Mouse (Mus musculus) intestine, postnatal 0 days (tissue): ENCODE measurements around the gene Tecpr2. TPM values are rescaled to one million over a fixed set of nuclear protein-coding genes. Genes with fewer than 3 reads are reported as not detected.
A peak's percentile ranks its signal among the peaks of the same experiment; 100 is the strongest.

Experiments used
- ATAC-seq: fragments of 200-750 bp; cut with Nextera tagmentation; 2 replicates; pipeline ENCODE4 v1.8.0; 2017; ENCODE audit warnings: mild to moderate bottlenecking, moderate TSS enrichment, moderate library complexity
- H3K27ac ChIP-seq: fragments of 300-500 bp; sonication (generic); 2 replicates; pipeline ENCODE4 v1.5.1; 2014; ENCODE audit warnings: mild to moderate bottlenecking, low read depth, low read length, moderate library complexity
- H3K27me3 ChIP-seq: fragments of 300-500 bp; sonication (generic); replicated peaks from 2 replicates; pipeline ENCODE4 v1.6.1; 2014; ENCODE audit warnings: low read length, mixed read lengths; ENCODE audit not compliant: control insufficient read depth, insufficient read depth
- H3K36me3 ChIP-seq: fragments of 300-500 bp; sonication (generic); 2 replicates; pipeline ENCODE4 v1.6.1; 2014; ENCODE audit warnings: mild to moderate bottlenecking, moderate library complexity; ENCODE audit not compliant: control insufficient read depth, insufficient read depth
- H3K4me1 ChIP-seq: fragments of 300-500 bp; sonication (generic); replicated peaks from 2 replicates; pipeline ENCODE4 v1.6.1; 2014; ENCODE audit warnings: antibody characterized with exemption, low read length, mixed read lengths; ENCODE audit not compliant: control insufficient read depth, insufficient read depth
- H3K4me2 ChIP-seq: fragments of 300-500 bp; sonication (generic); replicated peaks from 2 replicates; pipeline ENCODE4 v1.6.1; 2014; ENCODE audit warnings: low read depth, mild to moderate bottlenecking, moderate library complexity
- H3K4me3 ChIP-seq: fragments of 300-500 bp; sonication (generic); 2 replicates; pipeline ENCODE4 v1.5.1; 2014; ENCODE audit warnings: low read depth, low read length
- H3K9ac ChIP-seq: fragments of 300-500 bp; sonication (generic); 2 replicates; pipeline ENCODE4 v1.6.1; 2014; ENCODE audit warnings: mild to moderate bottlenecking, low read depth, low read length
- H3K9me3 ChIP-seq: fragments of 300-500 bp; sonication (generic); 2 replicates; pipeline ENCODE4 v1.6.1; 2016; ENCODE audit warnings: mixed run types; ENCODE audit not compliant: control insufficient read depth
- CTCF ChIP-seq: sonication (generic); IDR thresholded peaks from 2 replicates; pipeline ENCODE4 v1.5.1; 2016; ENCODE audit warnings: low read depth, mild to moderate bottlenecking, control low read depth, antibody characterized with exemption, moderate library complexity
- WGBS: fragments of 180-500 bp; shearing (Covaris S2); extraction: QIAGEN DNeasy Blood & Tissue Kit; methylation state at CpG from one replicate; pipeline ENCODE4 v1.1.7; 2014; 5-methylcytosine and 5-hydroxymethylcytosine counted together
- polyA plus RNA-seq: library from polyadenylated mRNA; unstranded; fragments of >200 nt; fragmentation: Nextera tagmentation; extraction: Ambion mirVana; gene quantifications from 2 replicates; pipeline ENCODE4 v1.2.1, GENCODE M21; 2015

The Tecpr2 gene
- polyA plus RNA-seq, 1 experiment from 2014 or later, result 1.3 TPM

GRCm38 (mm10) chr12:111007134-111008103 is 118.4 kb downstream of the Tecpr2 start:
- 35% methylated on average over 14 of the region's 14 CpGs for WGBS
- Histone ChIP-seq H3K4me2 (0 out of 2 replicates have a peak overlapping the region, but pooled peaks have one; percentile 6), H3K36me3 (no peaks in the 10 kb centered on the region), H3K4me1 (peaks cover 21% of the 10 kb centered on the region), H3K4me3 (no peak overlapping the region), H3K27ac (peak overlapping the region; percentile 94), H3K9me3 (no peaks in the 10 kb centered on the region), H3K27me3 (no peaks in the 10 kb centered on the region), H3K9ac (0 out of 2 replicates have a peak overlapping the region, but pooled peaks have one; percentile 4)
- ATAC-seq, result peak; percentile 87
- no peak for TF ChIP-seq CTCF

DNA sequence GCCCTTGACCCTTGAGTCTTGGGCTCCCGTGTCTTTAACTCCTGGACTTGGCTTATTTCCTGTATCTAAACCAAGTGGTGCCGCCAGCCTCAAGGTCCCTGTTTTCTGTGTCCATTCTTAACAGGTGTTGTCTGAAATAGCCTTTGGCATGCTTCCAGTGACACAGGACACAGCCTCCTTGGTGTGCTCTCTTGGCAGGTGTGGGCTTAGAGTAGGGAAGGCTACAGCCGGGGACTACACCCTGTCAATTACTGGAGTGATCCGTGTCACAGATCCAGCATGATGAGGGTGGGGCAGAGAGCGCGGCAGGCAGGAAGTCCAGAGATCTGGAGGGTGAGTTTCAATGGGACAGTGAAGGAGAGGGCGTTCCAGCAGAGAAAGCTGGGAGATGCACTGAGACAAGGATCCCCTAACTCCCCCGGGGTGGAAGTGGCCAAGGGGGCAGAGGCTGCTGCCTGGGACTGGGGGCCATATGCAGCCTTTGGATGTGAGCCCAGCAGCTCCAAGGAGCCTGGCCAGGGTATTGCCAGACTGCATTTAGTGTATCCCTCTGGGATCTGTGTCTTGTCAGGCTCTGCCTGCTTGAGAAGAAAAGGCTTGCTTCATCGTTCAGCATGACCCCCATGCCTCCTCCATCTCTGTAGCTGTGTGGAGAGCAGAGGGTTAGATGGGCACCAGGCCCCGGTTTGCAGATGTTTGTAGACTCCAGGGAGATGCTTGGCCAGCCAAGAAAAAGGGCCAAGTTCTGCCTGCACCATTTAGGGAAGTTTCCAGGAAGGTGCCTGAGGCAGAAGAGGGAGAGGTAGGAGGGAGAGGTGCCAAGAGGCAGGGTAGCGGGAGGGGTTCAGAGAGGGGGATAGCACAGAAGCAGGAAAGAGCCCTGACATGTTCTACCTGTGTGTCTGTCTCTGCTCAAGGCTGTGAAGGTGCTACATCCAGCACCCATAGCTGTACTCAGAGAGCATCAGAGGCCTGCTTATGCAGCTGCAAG is 119.7 kb downstream of the Tecpr2 start:
- Histone ChIP-seq H3K4me1 (peaks cover 21% of the 10 kb centered on the region), H3K27ac (peak overlapping the region; percentile 94), H3K36me3 (no peaks in the 10 kb centered on the region), H3K9ac (peak overlapping the region; percentile 27; the same call in 1 of the 2 replicates), H3K9me3 (no peaks in the 10 kb centered on the region), H3K27me3 (no peaks in the 10 kb centered on the region), H3K4me2 (no peak overlapping the region; the same call in 1 of the 2 replicates), H3K4me3 (no peak overlapping the region)
- 28% methylated on average over 11 of the region's 11 CpGs for WGBS
- no peak for TF ChIP-seq CTCF
- peak; percentile 71 for ATAC-seq

GRCm38 (mm10) chr12:111009615-111010257 is 120.7 kb downstream of the Tecpr2 start:
- no peak overlapping the region for H3K4me2 ChIP-seq
- ATAC-seq, result no peak
- TF ChIP-seq CTCF, result no peak
- no peaks in the 10 kb centered on the region for H3K9me3 ChIP-seq
- H3K27ac ChIP-seq, result no peak overlapping the region; the same call in 1 of the 2 replicates
- H3K4me3 ChIP-seq, result no peak overlapping the region
- no peaks in the 10 kb centered on the region for H3K36me3 ChIP-seq
- no peaks in the 10 kb centered on the region for H3K27me3 ChIP-seq
- H3K4me1 ChIP-seq, result peaks cover 21% of the 10 kb centered on the region
- 50% methylated on average over 6 of the region's 6 CpGs for WGBS
- H3K9ac ChIP-seq, result no peak overlapping the region

GRCm38 (mm10) chr12:111016807-111017206 is 127.7 kb downstream of the Tecpr2 start:
- Histone ChIP-seq H3K36me3 (no peaks in the 10 kb centered on the region), H3K27me3 (no peaks in the 10 kb centered on the region), H3K9ac (no peak overlapping the region), H3K27ac (no peak overlapping the region), H3K9me3 (no peaks in the 10 kb centered on the region), H3K4me3 (no peak overlapping the region), H3K4me1 (no peaks in the 10 kb centered on the region), H3K4me2 (no peak overlapping the region)
- TF ChIP-seq CTCF, result no peak
- no peak for ATAC-seq
- WGBS, result 76% methylated on average over 3 of the region's 3 CpGs

DNA sequence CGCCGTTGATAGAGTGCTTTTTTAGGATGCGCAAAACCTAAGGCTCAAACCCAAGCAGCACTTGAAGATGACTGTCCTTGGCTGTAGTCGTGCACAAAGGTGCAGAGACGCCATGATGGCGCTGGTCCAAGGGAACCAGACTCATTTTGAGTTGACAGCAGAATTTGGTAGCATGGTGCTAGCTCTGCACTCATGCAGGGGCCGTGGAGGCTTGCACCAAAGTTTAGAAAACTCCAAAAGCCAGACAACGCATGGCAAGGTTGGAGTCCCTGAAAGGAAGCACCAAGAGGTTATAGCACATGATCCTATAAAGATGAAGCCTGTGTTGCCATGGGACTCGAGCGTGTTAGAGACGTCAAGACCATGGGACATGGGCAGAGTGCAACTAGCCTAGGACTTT is 129.0 kb downstream of the Tecpr2 start:
- Histone ChIP-seq H3K27ac (no peak overlapping the region), H3K4me2 (no peak overlapping the region), H3K27me3 (no peaks in the 10 kb centered on the region), H3K9ac (no peak overlapping the region), H3K4me1 (no peaks in the 10 kb centered on the region), H3K36me3 (no peaks in the 10 kb centered on the region), H3K4me3 (no peak overlapping the region), H3K9me3 (no peaks in the 10 kb centered on the region)
- ATAC-seq, result no peak
- WGBS, result 90% methylated on average over 11 of the region's 11 CpGs
- TF ChIP-seq CTCF, result no peak
